9 mouse cellular contexts compared by ENCODE assay signal in genomic region chr15:99501292-99502260, GRCm38 (mm10). TPM values are rescaled to one million over a fixed set of nuclear protein-coding genes. Genes with fewer than 3 reads are reported as not detected.
DNase-seq lines count a peak whose midpoint lies in the region; ATAC-seq and TF ChIP-seq lines count a peak whose summit lies in the region.
"Had no signal": no experiment of that assay in that cellular context is flagged by ENCODE, and none has a peak within 500 bp of the region (broad histone marks: within the 10 kb centered on the region; RNA-seq: fewer than 3 reads in every experiment).

No protein-coding gene starts in this region.

- H3K9me3 ChIP-seq in heart, embryonic 15.5 days (replicated peaks) = no peaks in the 10 kb centered on the region
- H3K9me3 ChIP-seq: liver, embryonic 15.5 days had no signal

- H3K36me3 ChIP-seq in heart, embryonic 15.5 days = no peaks in the 10 kb centered on the region
- H3K36me3 ChIP-seq in heart, adult 2 months (ENCODE audit: control insufficient read depth, insufficient read depth, low read length) = no peaks in the 10 kb centered on the region
- H3K36me3 ChIP-seq: liver, embryonic 15.5 days had no signal

- DNase-seq in heart, adult 2 months = no peak
- peak; percentile 37 for DNase-seq in adrenal gland, postnatal 25 days
- DNase-seq in left cerebral cortex, adult 2 months (ENCODE audit: extremely low spot score in 1 of 2, low spot score in 2 of 2) = peak; percentile 61 to 63
- peak; percentile 59 for DNase-seq in right cerebral cortex, postnatal 25 days
- DNase-seq in heart, adult 11 months = no peak
- DNase-seq in spleen, postnatal 4 days (ENCODE audit: low spot score in 2 of 2) = no peak

- no peak for ATAC-seq in heart, embryonic 15.5 days (replicated peaks; ENCODE audit: insufficient number of reproducible peaks, insufficient read depth, low FRiP score, low read depth)
- peak; percentile 22 for ATAC-seq in frontal cortex, adult (ENCODE audit: low TSS enrichment)

- intact Hi-C loops in heart, adult 2 months (cut with DNase I) = no loop called here
- intact Hi-C loops in left cerebral cortex, adult 2 months (cut with DNase I) = no loop called here

- no peak overlapping the region for H3K4me2 ChIP-seq in heart, embryonic 15.5 days
- H3K4me2 ChIP-seq: liver, embryonic 15.5 days had no signal

- peaks cover 64% of the 10 kb centered on the region for H3K4me1 ChIP-seq in heart, embryonic 15.5 days (replicated peaks)
- H3K4me1 ChIP-seq in heart, adult 2 months (ENCODE audit: control insufficient read depth, insufficient read depth, low read length) = peaks cover 9% of the 10 kb centered on the region

- H3K79me2 ChIP-seq in heart, adult 2 months (replicated peaks; ENCODE audit: control insufficient read depth, insufficient read depth, low read length) = no peaks in the 10 kb centered on the region

- WGBS in heart, embryonic 15.5 days = 74% methylated on average over 20 of the region's 20 CpGs
- 82% methylated on average over 20 of the region's 20 CpGs for WGBS in heart, adult 2 months

- peak overlapping the region; percentile 42; the same call in 1 of the 2 replicates for H3K27ac ChIP-seq in heart, embryonic 15.5 days
- H3K27ac ChIP-seq in heart, adult 2 months = no peak overlapping the region
- peak overlapping the region; percentile 81 for H3K27ac ChIP-seq in left cerebral cortex, adult 2 months
- H3K27ac ChIP-seq: liver, embryonic 15.5 days had no signal

- no peak for TF ChIP-seq EP300 in heart, adult 2 months (IDR thresholded peaks at IDR 0.05; ENCODE audit: insufficient read depth, low read depth, low read length)

- TF ChIP-seq CTCF in heart, adult 2 months (IDR thresholded peaks at IDR 0.05) = no peak
- no peak for TF ChIP-seq CTCF in left cerebral cortex, adult 2 months (IDR thresholded peaks at IDR 0.05)

- H3K9ac ChIP-seq in heart, embryonic 15.5 days = no peak overlapping the region; the same call in 1 of the 2 replicates
- H3K9ac ChIP-seq in heart, adult 2 months (ENCODE audit: low read depth, low read length) = no peak overlapping the region
- H3K9ac ChIP-seq: liver, embryonic 15.5 days had no signal

- no peak overlapping the region for H3K4me3 ChIP-seq in heart, embryonic 15.5 days
- H3K4me3 ChIP-seq in heart, adult 2 months = no peak overlapping the region
- H3K4me3 ChIP-seq in left cerebral cortex, adult 2 months = no peak overlapping the region
- H3K4me3 ChIP-seq: liver, embryonic 15.5 days had no signal

- peaks cover 32% of the 10 kb centered on the region for H3K27me3 ChIP-seq in heart, embryonic 15.5 days
- no peaks in the 10 kb centered on the region for H3K27me3 ChIP-seq in heart, adult 2 months (ENCODE audit: control insufficient read depth, insufficient read depth, low read length)
- H3K27me3 ChIP-seq: liver, embryonic 15.5 days had no signal

- TF ChIP-seq POLR2A in heart, adult 2 months (IDR thresholded peaks at IDR 0.05; ENCODE audit: insufficient read depth, low read depth, low read length) = no peak

RNA-seq across cellular contexts. Expression of gene Faim2, which starts 26.4 kb away (rescaled TPM):
- 0.28 and 0.33 TPM in 2 replicates for polyA plus RNA-seq in heart, embryonic 15.5 days (2015; fragmentation: Nextera tagmentation; extraction: Ambion mirVana)
- under 1 TPM; 0.07 to 0.39 TPM for total RNA-seq in heart, adult 2 months (2021)
- polyA plus RNA-seq in heart, adult 2 months (2012; rRNA removed) = 0.26 and 0.53 TPM in 2 replicates
- total RNA-seq in adrenal gland, postnatal 25 days (2021) = 24.3 TPM in 2 replicates
- total RNA-seq in left cerebral cortex, adult 2 months (2021) = 100 to 1,000 TPM; 421 to 422 TPM

RNA-seq across cellular contexts. Expression of gene Bcdin3d, which starts 27.0 kb away (rescaled TPM):
- 10.8 and 11.7 TPM in 2 replicates for polyA plus RNA-seq in heart, embryonic 15.5 days (2015; fragmentation: Nextera tagmentation; extraction: Ambion mirVana)
- 1 to 10 TPM; 2.5 to 3.1 TPM for total RNA-seq in heart, adult 2 months (2021)
- polyA plus RNA-seq in heart, adult 2 months (2012; rRNA removed) = 4.2 and 4.3 TPM in 2 replicates
- 6.2 and 7.7 TPM in 2 replicates for total RNA-seq in adrenal gland, postnatal 25 days (2021)
- total RNA-seq in left cerebral cortex, adult 2 months (2021) = 1 to 10 TPM; 3.7 to 5.4 TPM

RNA-seq across cellular contexts. Expression of gene Nckap5l, which starts 44.0 kb away (rescaled TPM):
- 6.8 and 8.0 TPM in 2 replicates for polyA plus RNA-seq in heart, embryonic 15.5 days (2015; fragmentation: Nextera tagmentation; extraction: Ambion mirVana)
- total RNA-seq in heart, adult 2 months (2021) = 1 to 10 TPM; 4.2 to 5.2 TPM
- 3.5 and 4.5 TPM in 2 replicates for polyA plus RNA-seq in heart, adult 2 months (2012; rRNA removed)
- total RNA-seq in adrenal gland, postnatal 25 days (2021) = 40.6 and 42.1 TPM in 2 replicates
- 10 to 100 TPM; 19.2 to 21.3 TPM for total RNA-seq in left cerebral cortex, adult 2 months (2021)

Comparison
In these comparisons a context has a peak if more than half of its experiments do, and no peak if none do; other contexts are left out.
1. DNase-seq: peak in adrenal gland, postnatal 25 days (single experiment), left cerebral cortex, adult 2 months (2 of 2) and right cerebral cortex, postnatal 25 days (single experiment); none in heart, adult 2 months (0 of 2), heart, adult 11 months (single experiment) and spleen, postnatal 4 days (0 of 2).
2. RNA of gene Faim2, which starts 26.4 kb away (total RNA-seq): 421 to 422 TPM in left cerebral cortex, adult 2 months and 24.3 TPM in adrenal gland, postnatal 25 days; 0.07 to 0.39 TPM in heart, adult 2 months; every median in the first group is over 10 times any median in the second.